Comparison of ENCODE assay signal across 26 mouse cellular contexts in genomic region chr9:56975199-56975598, GRCm38 (mm10). TPM values are rescaled to one million over a fixed set of nuclear protein-coding genes. Genes with fewer than 3 reads are reported as not detected.
DNase-seq lines count a peak whose midpoint lies in the region; ATAC-seq lines count a peak whose summit lies in the region.
"Had no signal": no experiment of that assay in that cellular context is flagged by ENCODE, and none has a peak within 500 bp of the region (broad histone marks: within the 10 kb centered on the region; RNA-seq: fewer than 3 reads in every experiment).

No protein-coding gene starts in this region.

- peak; percentile 67 for ATAC-seq in CD4-positive, CD25-positive, alpha-beta regulatory T cell, adult 4 months
- peak; percentile 77 for ATAC-seq in inflammation-experienced regulatory T-cells, adult 6 months
- ATAC-seq in neural tube, embryonic 15.5 days (ENCODE audit: low FRiP score): no peak
- ATAC-seq in megakaryocyte, adult 5-6 weeks (ENCODE audit: poor library complexity, severe bottlenecking): no peak
- ATAC-seq: forebrain, embryonic 13.5 days; forebrain, embryonic 16.5 days; intestine, embryonic 16.5 days had no signal

- no peaks in the 10 kb centered on the region for H3K4me1 ChIP-seq in neural tube, embryonic 15.5 days
- H3K4me1 ChIP-seq: forebrain, embryonic 10.5 days; forebrain, embryonic 13.5 days; hindbrain, embryonic 12.5 days; hindbrain, embryonic 15.5 days had no signal

- no peaks in the 10 kb centered on the region for H3K27me3 ChIP-seq in neural tube, embryonic 15.5 days (replicated peaks)
- H3K27me3 ChIP-seq: forebrain, embryonic 13.5 days; heart, embryonic 13.5 days; hindbrain, embryonic 12.5 days; hindbrain, embryonic 15.5 days had no signal

- DNase-seq in CD4-positive helper T cell, adult 2 months (ENCODE audit: low read depth, low spot score): peak; percentile 20
- peak; percentile 20 for DNase-seq in T-cell, adult 2 months (ENCODE audit: low spot score)
- no peak for DNase-seq in adrenal gland, adult 18-20 months (ENCODE audit: low spot score in 2 of 2)
- no peak for DNase-seq in layer of hippocampus, adult 11-12 months (ENCODE audit: low spot score)
- DNase-seq: adrenal gland, adult 2 months; adrenal gland, postnatal 14 days; cerebellum, adult 11-12 months; cerebellum, adult 8-10 months; cerebellum, postnatal 14 days; gastrocnemius, adult 2 months; gastrocnemius, postnatal 14 days; heart, adult 2 months; heart, postnatal 14 days; kidney, adult 18-20 months had no signal

- H3K9ac ChIP-seq in neural tube, embryonic 15.5 days (replicated peaks): no peak overlapping the region
- H3K9ac ChIP-seq: forebrain, embryonic 13.5 days; heart, embryonic 13.5 days; hindbrain, embryonic 12.5 days; hindbrain, embryonic 15.5 days had no signal

- no peak overlapping the region for H3K4me3 ChIP-seq in neural tube, embryonic 15.5 days (replicated peaks)
- H3K4me3 ChIP-seq: forebrain, embryonic 10.5 days; forebrain, embryonic 13.5 days; gastrocnemius, adult 2 months; heart, adult 2 months; heart, embryonic 10.5 days; heart, embryonic 13.5 days; hindbrain, embryonic 12.5 days; hindbrain, embryonic 15.5 days had no signal

- no peaks in the 10 kb centered on the region for H3K9me3 ChIP-seq in neural tube, embryonic 15.5 days (replicated peaks)
- H3K9me3 ChIP-seq: forebrain, embryonic 10.5 days; forebrain, embryonic 13.5 days; heart, embryonic 10.5 days; heart, embryonic 13.5 days; hindbrain, embryonic 12.5 days; hindbrain, embryonic 15.5 days had no signal

- no peak overlapping the region for H3K27ac ChIP-seq in neural tube, embryonic 15.5 days (replicated peaks)
- H3K27ac ChIP-seq: forebrain, embryonic 10.5 days; forebrain, embryonic 13.5 days; gastrocnemius, adult 2 months; heart, adult 2 months; heart, embryonic 10.5 days; heart, embryonic 13.5 days; hindbrain, embryonic 12.5 days; hindbrain, embryonic 15.5 days had no signal

- 84% methylated on average over 3 of the region's 3 CpGs for WGBS in neural tube, embryonic 15.5 days

- no peak overlapping the region for H3K4me2 ChIP-seq in neural tube, embryonic 15.5 days
- H3K4me2 ChIP-seq: forebrain, embryonic 13.5 days; heart, embryonic 13.5 days; hindbrain, embryonic 12.5 days; hindbrain, embryonic 15.5 days had no signal

- peaks cover 23% of the 10 kb centered on the region for H3K36me3 ChIP-seq in neural tube, embryonic 15.5 days

RNA-seq across cellular contexts. Expression of gene Ptpn9, which starts 19.5 kb away (rescaled TPM):
- 1 to 10 TPM; 3.4 to 5.0 TPM for polyA plus RNA-seq in CD4-positive, CD25-positive, alpha-beta regulatory T cell, adult 4 months (2017; shearing (Covaris generic))
- 1 to 10 TPM; 6.0 to 6.9 (median 6.3) TPM for polyA plus RNA-seq in inflammation-experienced regulatory T-cells, adult 6 months (2017; shearing (Covaris generic))
- total RNA-seq in adrenal gland, adult 18-20 months (2021): 10 to 100 TPM; 37.7 to 43.7 TPM
- 23.8 and 24.9 TPM in 2 replicates for polyA plus RNA-seq in neural tube, embryonic 15.5 days (2015; fragmentation: Nextera tagmentation; extraction: Ambion mirVana)
- 11.9 and 12.6 TPM in 2 replicates for total RNA-seq in megakaryocyte, adult 5-6 weeks (2015)
- total RNA-seq in megakaryocyte, adult 5-6 weeks (2017): 9.8 and 10.9 TPM in 2 replicates

RNA-seq across cellular contexts. Expression of gene Snupn, which starts 24.5 kb away (rescaled TPM):
- polyA plus RNA-seq in CD4-positive, CD25-positive, alpha-beta regulatory T cell, adult 4 months (2017; shearing (Covaris generic)): 10 to 100 TPM; 22.1 to 23.8 TPM
- 10 to 100 TPM; 13.7 to 26.7 (median 16.5) TPM for polyA plus RNA-seq in inflammation-experienced regulatory T-cells, adult 6 months (2017; shearing (Covaris generic))
- total RNA-seq in adrenal gland, adult 18-20 months (2021): 10 to 100 TPM; 14.4 to 15.2 TPM
- polyA plus RNA-seq in neural tube, embryonic 15.5 days (2015; fragmentation: Nextera tagmentation; extraction: Ambion mirVana): 28.3 and 29.6 TPM in 2 replicates
- 3.5 and 4.6 TPM in 2 replicates for total RNA-seq in megakaryocyte, adult 5-6 weeks (2015)
- 5.0 and 7.1 TPM in 2 replicates for total RNA-seq in megakaryocyte, adult 5-6 weeks (2017)

RNA-seq across cellular contexts. Expression of gene Imp3, which starts 37.9 kb away (rescaled TPM):
- 10 to 100 TPM; 42.6 to 57.1 TPM for polyA plus RNA-seq in CD4-positive, CD25-positive, alpha-beta regulatory T cell, adult 4 months (2017; shearing (Covaris generic))
- polyA plus RNA-seq in inflammation-experienced regulatory T-cells, adult 6 months (2017; shearing (Covaris generic)): 10 to 100 TPM; 46.7 to 50.9 (median 48.0) TPM
- 10 to 100 TPM; 77.0 to 87.0 TPM for total RNA-seq in adrenal gland, adult 18-20 months (2021)
- 73.7 and 77.5 TPM in 2 replicates for polyA plus RNA-seq in neural tube, embryonic 15.5 days (2015; fragmentation: Nextera tagmentation; extraction: Ambion mirVana)
- 71.0 and 83.9 TPM in 2 replicates for total RNA-seq in megakaryocyte, adult 5-6 weeks (2015)
- 34.2 and 54.6 TPM in 2 replicates for total RNA-seq in megakaryocyte, adult 5-6 weeks (2017)

RNA-seq across cellular contexts. Expression of gene Snx33, which starts 47.0 kb away (rescaled TPM):
- polyA plus RNA-seq in CD4-positive, CD25-positive, alpha-beta regulatory T cell, adult 4 months (2017; shearing (Covaris generic)): 1 to 10 TPM; 3.6 to 4.9 TPM
- 1 to 10 TPM; 4.2 to 7.6 (median 5.8) TPM for polyA plus RNA-seq in inflammation-experienced regulatory T-cells, adult 6 months (2017; shearing (Covaris generic))
- 10 to 100 TPM; 20.9 to 25.6 TPM for total RNA-seq in adrenal gland, adult 18-20 months (2021)
- 2.2 and 3.2 TPM in 2 replicates for polyA plus RNA-seq in neural tube, embryonic 15.5 days (2015; fragmentation: Nextera tagmentation; extraction: Ambion mirVana)
- total RNA-seq in megakaryocyte, adult 5-6 weeks (2015): 3.6 and 4.0 TPM in 2 replicates
- 2.2 and 3.1 TPM in 2 replicates for total RNA-seq in megakaryocyte, adult 5-6 weeks (2017)

Comparison
In these comparisons a context has a peak if more than half of its experiments do, and no peak if none do; other contexts are left out.
1. DNase-seq: peak in CD4-positive helper T cell, adult 2 months (single experiment) and T-cell, adult 2 months (single experiment); none in adrenal gland, adult 18-20 months (0 of 2) and layer of hippocampus, adult 11-12 months (single experiment).
2. ATAC-seq: peak in CD4-positive, CD25-positive, alpha-beta regulatory T cell, adult 4 months (single experiment) and inflammation-experienced regulatory T-cells, adult 6 months (single experiment); none in neural tube, embryonic 15.5 days (single experiment) and megakaryocyte, adult 5-6 weeks (single experiment).